Mouse (Mus musculus) hindbrain, embryonic 13.5 days (tissue): ENCODE data around the gene Lyst. TPM values are rescaled to one million over a fixed set of nuclear protein-coding genes. Genes with fewer than 3 reads are reported as not detected.

Experiments
- polyA plus RNA-seq: library from polyadenylated mRNA; unstranded; fragments of >200 nt; fragmentation: Nextera tagmentation; extraction: Ambion mirVana; gene quantifications from 2 replicates; pipeline ENCODE4 v1.2.1, GENCODE M21; 2015

The Lyst gene
- polyA plus RNA-seq, 1 experiment from 2014 or later, result 7.6 TPM

Other genes with a start within 250 kb of the Lyst start
- 27.6 and 27.9 TPM in 2 replicates for gene Gpr137b, start 196.4 kb upstream of the Lyst start, polyA plus RNA-seq
- gene Nid1, start 152.8 kb upstream of the Lyst start, polyA plus RNA-seq, result 48.0 and 53.6 TPM in 2 replicates
- 22.2 and 27.1 TPM in 2 replicates for gene Gng4, start 193.7 kb downstream of the Lyst start, polyA plus RNA-seq